Mouse (Mus musculus) CH12.LX (cell line): ENCODE data around the gene Cep41.

Experiments used
- CTCF ChIP-seq, 2 experiments: IDR thresholded peaks in 1 of 2; conservative IDR thresholded peaks in 1 of 2; 2 replicates each; pipeline ENCODE4 v1.5.1; 2011 to 2012; ENCODE audit warnings: low read depth in 2 of 2, low read length in 2 of 2, improper control_type of control experiment in 1 of 2, inconsistent platforms in 1 of 2, mild to moderate bottlenecking in 1 of 2, moderate library complexity in 1 of 2
- EP300 ChIP-seq: IDR thresholded peaks from 2 replicates; pipeline ENCODE4 v1.6.1; 2011; ENCODE audit warnings: low read length, improper control_type of control experiment
- JUND ChIP-seq: conservative IDR thresholded peaks from 2 replicates; pipeline ENCODE4 v1.6.1; 2011; ENCODE audit warnings: low read depth, low read length, improper control_type of control experiment
- MAX ChIP-seq: IDR thresholded peaks from 2 replicates; pipeline ENCODE4 v1.6.1; 2011; ENCODE audit warnings: low read length, improper control_type of control experiment
- POLR2A ChIP-seq: IDR thresholded peaks from 2 replicates; pipeline ENCODE4 v1.6.1; 2011; ENCODE audit warnings: low read depth, mild to moderate bottlenecking, improper control_type of control experiment, low read length
- RAD21 ChIP-seq: IDR thresholded peaks from 2 replicates; pipeline ENCODE4 v1.6.1; 2011; ENCODE audit warnings: low read depth, mild to moderate bottlenecking, low read length, improper control_type of control experiment, moderate library complexity
- SMC3 ChIP-seq: IDR thresholded peaks from 2 replicates; pipeline ENCODE4 v1.6.1; 2011; ENCODE audit warnings: low read depth, low read length, improper control_type of control experiment
- TCF12 ChIP-seq: IDR thresholded peaks from 2 replicates; pipeline ENCODE4 v1.6.1; 2014; ENCODE audit warnings: low read depth, mild to moderate bottlenecking, inconsistent platforms, low read length, improper control_type of control experiment
- UBTF ChIP-seq: IDR thresholded peaks from 2 replicates; pipeline ENCODE4 v1.6.1; 2012; ENCODE audit warnings: low read depth, mild to moderate bottlenecking, inconsistent platforms, low read length, improper control_type of control experiment, moderate library complexity
- USF1 ChIP-seq: IDR thresholded peaks from 2 replicates; pipeline ENCODE4 v1.6.1; 2014; ENCODE audit warnings: low read depth, mild to moderate bottlenecking, inconsistent platforms, low read length, improper control_type of control experiment

- no peak for TF ChIP-seq EP300
- no peak for TF ChIP-seq USF1
- TF ChIP-seq UBTF = no peak
- no peak for TF ChIP-seq TCF12
- TF ChIP-seq JUND = no peak
- no peak for TF ChIP-seq CTCF (conservative IDR thresholded peaks at IDR 0.05 in 1 of 2, IDR thresholded peaks at IDR 0.05 in 1 of 2; ENCODE audit: low read depth in 2 of 2, low read length in 2 of 2)
- no peak for TF ChIP-seq SMC3
- TF ChIP-seq RAD21 = no peak
- TF ChIP-seq MAX = no peak
- no peak for TF ChIP-seq POLR2A
Observed at GRCm38 (mm10) chr6:30654402-30654859, 39.1 kb downstream of the Cep41 start.
